Mouse (Mus musculus): Measurements from ENCODE around the gene 2410015M20Rik.
"Not testable (repeated sequence)": the region's sequence is repeated elsewhere in the genome, so short reads cannot be mapped to it uniquely, and the experiment has no call there.

GRCm38 (mm10) chr17:56613893-56614292 lies 4.3 kb upstream of the 2410015M20Rik start:
- TF ChIP-seq POLR2A (IDR thresholded peaks at IDR 0.05; ENCODE audit: low read depth, low read length); CTCF (conservative IDR thresholded peaks at IDR 0.05; ENCODE audit: insufficient read depth, insufficient read length, low read depth, low read length): not testable (repeated sequence)

All from kidney, adult 2 months (tissue).